Mouse (Mus musculus) limb, embryonic 10.5 days (tissue): ENCODE results near the gene Ccdc47. TPM values are rescaled to one million over a fixed set of nuclear protein-coding genes. Genes with fewer than 3 reads are reported as not detected.
A peak's percentile ranks its signal among the peaks of the same experiment; 100 is the strongest.

ENCODE experiments used
- DNase-seq: peaks from one replicate; pipeline ENCODE4 v3.0.0-alpha.2; 2017; ENCODE audit warnings: low spot score
- H3K27ac ChIP-seq: fragments of 300-500 bp; sonication (generic); 2 replicates; pipeline ENCODE4 v1.5.1; 2016; ENCODE audit warnings: mild to moderate bottlenecking
- H3K27me3 ChIP-seq: fragments of 300-500 bp; sonication (generic); 2 replicates; pipeline ENCODE4 v1.6.1; 2016; ENCODE audit warnings: low read depth, mild to moderate bottlenecking; ENCODE audit not compliant: poor library complexity, severe bottlenecking
- H3K36me3 ChIP-seq: fragments of 300-500 bp; sonication (generic); 2 replicates; pipeline ENCODE4 v1.6.1; 2016; ENCODE audit warnings: mild to moderate bottlenecking, moderate library complexity
- H3K4me1 ChIP-seq: fragments of 300-500 bp; sonication (generic); 2 replicates; pipeline ENCODE4 v1.6.1; 2016
- H3K4me3 ChIP-seq: fragments of 300-500 bp; sonication (generic); 2 replicates; pipeline ENCODE4 v1.5.1; 2016; ENCODE audit warnings: mild to moderate bottlenecking, moderate library complexity
- H3K9me3 ChIP-seq: fragments of 300-500 bp; sonication (generic); replicated peaks from 2 replicates; pipeline ENCODE4 v1.6.1; 2016; ENCODE audit warnings: mild to moderate bottlenecking
- WGBS: fragments of 180-500 bp; shearing (Covaris S2); methylation state at CpG from one replicate; pipeline ENCODE4 v1.1.7; 2016; 5-methylcytosine and 5-hydroxymethylcytosine counted together
- polyA plus RNA-seq: library from polyadenylated mRNA; unstranded; fragments of >200 nt; fragmentation: Nextera tagmentation; extraction: Ambion mirVana; gene quantifications from 2 replicates; pipeline ENCODE4 v1.2.1, GENCODE M21; 2016

Gene Ccdc47
- polyA plus RNA-seq, 1 experiment from 2014 or later = 60.1 TPM

GRCm38 (mm10) chr11:106193371-106194154, 22.6 kb downstream of the Ccdc47 start:
- WGBS = under 1% methylated on average over 42 of the region's 44 CpGs
- peaks cover 13% of the 10 kb centered on the region for H3K4me1 ChIP-seq
- peaks cover 24% of the 10 kb centered on the region for H3K36me3 ChIP-seq
- peak overlapping the region; percentile 85 for H3K4me3 ChIP-seq
- no peaks in the 10 kb centered on the region for H3K9me3 ChIP-seq
- peak overlapping the region; percentile 88 for H3K27ac ChIP-seq
- no peaks in the 10 kb centered on the region for H3K27me3 ChIP-seq
- peak; percentile 97 for DNase-seq

- DNase-seq = no peak
- 13% methylated on average over 19 of the region's 19 CpGs for WGBS
These were observed 23.3 kb downstream of the Ccdc47 start for GRCm38 (mm10) chr11:106192657-106193370.

GRCm38 (mm10) chr11:106192241-106192640, 23.9 kb downstream of the Ccdc47 start:
- DNase-seq = no peak
- H3K4me1 ChIP-seq = peaks cover 13% of the 10 kb centered on the region
- peaks cover 11% of the 10 kb centered on the region for H3K36me3 ChIP-seq
- peak overlapping the region; percentile 85 for H3K4me3 ChIP-seq
- no peak overlapping the region for H3K27ac ChIP-seq
- 88% methylated on average over 5 of the region's 5 CpGs for WGBS
- H3K27me3 ChIP-seq = no peaks in the 10 kb centered on the region
- H3K9me3 ChIP-seq = no peaks in the 10 kb centered on the region

More at GRCm38 (mm10) chr11:106192657-106193370, 23.3 kb downstream of the Ccdc47 start:
- Histone ChIP-seq H3K36me3 (peaks cover 16% of the 10 kb centered on the region), H3K27me3 (no peaks in the 10 kb centered on the region), H3K9me3 (no peaks in the 10 kb centered on the region), H3K4me3 (peak overlapping the region; percentile 85), H3K4me1 (peaks cover 13% of the 10 kb centered on the region), H3K27ac (peak overlapping the region; percentile 88)

- H3K27ac ChIP-seq = no peak overlapping the region
- no peaks in the 10 kb centered on the region for H3K9me3 ChIP-seq
- DNase-seq = no peak
- H3K4me3 ChIP-seq = no peak overlapping the region
- peaks cover 6% of the 10 kb centered on the region for H3K36me3 ChIP-seq
- H3K4me1 ChIP-seq = peaks cover 13% of the 10 kb centered on the region
- H3K27me3 ChIP-seq = no peaks in the 10 kb centered on the region
- WGBS = 93% methylated on average over 3 of the region's 3 CpGs
These were observed 24.4 kb downstream of the Ccdc47 start for GRCm38 (mm10) chr11:106191716-106192115.

- no peak for DNase-seq
- Histone ChIP-seq H3K27me3 (no peaks in the 10 kb centered on the region), H3K27ac (no peak overlapping the region), H3K4me3 (no peak overlapping the region), H3K36me3 (peaks cover 20% of the 10 kb centered on the region), H3K9me3 (no peaks in the 10 kb centered on the region), H3K4me1 (peaks cover 2% of the 10 kb centered on the region)
- WGBS = 85% methylated on average over 4 of the region's 4 CpGs
These were observed 28.8 kb downstream of the Ccdc47 start for GRCm38 (mm10) chr11:106187326-106187725.

GRCm38 (mm10) chr11:106180449-106180801, 35.7 kb downstream of the Ccdc47 start:
- Histone ChIP-seq H3K36me3 (peaks cover 28% of the 10 kb centered on the region), H3K9me3 (no peaks in the 10 kb centered on the region), H3K27ac (no peak overlapping the region), H3K27me3 (no peaks in the 10 kb centered on the region), H3K4me1 (peaks cover 4% of the 10 kb centered on the region; the same call in 1 of the 2 replicates), H3K4me3 (no peak overlapping the region)
- no peak for DNase-seq
- WGBS = 92% methylated on average over 2 of the region's 2 CpGs

- WGBS = 84% methylated on average over 7 of the region's 7 CpGs
- Histone ChIP-seq H3K27me3 (no peaks in the 10 kb centered on the region), H3K4me3 (no peak overlapping the region), H3K9me3 (no peaks in the 10 kb centered on the region), H3K36me3 (peaks cover 28% of the 10 kb centered on the region), H3K27ac (no peak overlapping the region), H3K4me1 (peaks cover 8% of the 10 kb centered on the region; the same call in 1 of the 2 replicates)
- DNase-seq = no peak
These were observed 36.3 kb downstream of the Ccdc47 start for GRCm38 (mm10) chr11:106179711-106180448.

- no peaks in the 10 kb centered on the region for H3K9me3 ChIP-seq
- peaks cover 10% of the 10 kb centered on the region; the same call in 1 of the 2 replicates for H3K4me1 ChIP-seq
- peaks cover 25% of the 10 kb centered on the region for H3K36me3 ChIP-seq
- no peak overlapping the region for H3K27ac ChIP-seq
- H3K27me3 ChIP-seq = no peaks in the 10 kb centered on the region
- no peak overlapping the region for H3K4me3 ChIP-seq
- WGBS = 81% methylated on average over 5 of the region's 5 CpGs
- no peak for DNase-seq
These were observed 37.9 kb downstream of the Ccdc47 start for GRCm38 (mm10) chr11:106178036-106178782.

GRCm38 (mm10) chr11:106176372-106176771, 39.8 kb downstream of the Ccdc47 start:
- Histone ChIP-seq H3K4me3 (no peak overlapping the region), H3K9me3 (no peaks in the 10 kb centered on the region), H3K27ac (no peak overlapping the region), H3K27me3 (no peaks in the 10 kb centered on the region), H3K4me1 (peaks cover 10% of the 10 kb centered on the region; the same call in 1 of the 2 replicates), H3K36me3 (peaks cover 27% of the 10 kb centered on the region)
- WGBS = 87% methylated on average over 5 of the region's 5 CpGs
- no peak for DNase-seq

GRCm38 (mm10) chr11:106175081-106175480, 41.1 kb downstream of the Ccdc47 start:
- no peaks in the 10 kb centered on the region for H3K9me3 ChIP-seq
- WGBS = 64% methylated on average over 3 of the region's 3 CpGs
- H3K27ac ChIP-seq = no peak overlapping the region
- peaks cover 10% of the 10 kb centered on the region; the same call in 1 of the 2 replicates for H3K4me1 ChIP-seq
- no peak for DNase-seq
- peaks cover 31% of the 10 kb centered on the region for H3K36me3 ChIP-seq
- H3K4me3 ChIP-seq = no peak overlapping the region
- no peaks in the 10 kb centered on the region for H3K27me3 ChIP-seq

- H3K27me3 ChIP-seq = no peaks in the 10 kb centered on the region
- H3K4me1 ChIP-seq = peaks cover 10% of the 10 kb centered on the region; the same call in 1 of the 2 replicates
- H3K4me3 ChIP-seq = no peak overlapping the region
- no peak overlapping the region for H3K27ac ChIP-seq
- H3K36me3 ChIP-seq = peaks cover 36% of the 10 kb centered on the region
- WGBS = 82% methylated on average over 5 of the region's 5 CpGs
- H3K9me3 ChIP-seq = no peaks in the 10 kb centered on the region
- DNase-seq = no peak
These were observed 41.8 kb downstream of the Ccdc47 start for GRCm38 (mm10) chr11:106174372-106174771.

GRCm38 (mm10) chr11:106173228-106173627, 42.9 kb downstream of the Ccdc47 start:
- H3K27me3 ChIP-seq = no peaks in the 10 kb centered on the region
- 0 out of 2 replicates have a peak, but pooled peaks cover 6% of the 10 kb centered on the region for H3K4me1 ChIP-seq
- H3K9me3 ChIP-seq = no peaks in the 10 kb centered on the region
- WGBS = 84% methylated on average over 2 of the region's 2 CpGs
- no peak overlapping the region for H3K27ac ChIP-seq
- no peak for DNase-seq
- H3K4me3 ChIP-seq = no peak overlapping the region
- H3K36me3 ChIP-seq = peaks cover 42% of the 10 kb centered on the region
